Mouse (Mus musculus) large intestine, adult 2 months (tissue): Measurements from ENCODE around the gene Sox13. TPM values are rescaled to one million over a fixed set of nuclear protein-coding genes. Genes with fewer than 3 reads are reported as not detected.

Source experiments
- DNase-seq: peaks from one replicate; pipeline ENCODE4 v3.0.0-alpha.2; 2012; ENCODE audit warnings: low read depth, low spot score
- WGBS: fragments of 180-500 bp; shearing (Covaris S2); methylation state at CpG from one replicate; pipeline ENCODE4 v1.1.7; 2018; 5-methylcytosine and 5-hydroxymethylcytosine counted together
- polyA plus RNA-seq: library from polyadenylated mRNA; depleted of rRNA; stranded (reverse); fragments of >200 nt; gene quantifications from 2 replicates; pipeline ENCODE4 v1.2.3, GENCODE M21; 2012; rRNA removed

Gene Sox13
- 52.1 and 79.5 TPM in 2 replicates for polyA plus RNA-seq

GRCm38 (mm10) chr1:133423543-133424480, at the start of gene Sox13:
Gene Sox13 (minus strand): TSS chr1:133424377.
- 1% methylated on average over 113 of the region's 128 CpGs for WGBS
- DNase-seq = no peak

- DNase-seq = no peak
- WGBS = 24% methylated on average over 2 of the region's 2 CpGs
These were observed 47.4 kb upstream of the Sox13 start for GRCm38 (mm10) chr1:133471556-133471955.

GRCm38 (mm10) chr1:133471086-133471485, 46.9 kb upstream of the Sox13 start:
- DNase-seq = no peak
- WGBS = 56% methylated on average over 7 of the region's 7 CpGs

- no peak for DNase-seq
- WGBS = 72% methylated on average over 10 of the region's 10 CpGs
These were observed 46.3 kb upstream of the Sox13 start for GRCm38 (mm10) chr1:133470242-133471025.

DNA sequence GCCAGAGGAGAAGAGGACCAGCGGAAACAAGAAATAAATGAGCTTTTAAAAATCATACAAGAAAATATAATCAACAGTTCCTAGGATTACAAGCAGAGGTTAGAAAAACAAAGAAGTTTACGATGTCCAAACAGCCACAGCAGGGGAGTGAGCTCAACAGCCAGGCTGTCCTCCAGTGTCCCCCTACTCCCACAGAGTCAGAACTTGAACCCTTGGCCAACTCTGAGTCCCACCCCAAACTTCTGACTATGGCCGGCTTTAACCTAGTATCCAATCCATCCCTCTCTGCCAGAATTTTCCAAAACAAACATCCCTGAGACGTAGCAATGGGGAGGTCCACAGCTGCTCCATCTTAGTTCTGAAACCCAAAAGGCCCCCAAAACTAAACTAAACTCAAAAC, 45.0 kb upstream of the Sox13 start:
- no peak for DNase-seq
- WGBS = 47% methylated on average over 4 of the region's 4 CpGs

- WGBS = 44% methylated on average over 6 of the region's 6 CpGs
- DNase-seq = no peak
These were observed 44.6 kb upstream of the Sox13 start for GRCm38 (mm10) chr1:133468751-133469150.

DNA sequence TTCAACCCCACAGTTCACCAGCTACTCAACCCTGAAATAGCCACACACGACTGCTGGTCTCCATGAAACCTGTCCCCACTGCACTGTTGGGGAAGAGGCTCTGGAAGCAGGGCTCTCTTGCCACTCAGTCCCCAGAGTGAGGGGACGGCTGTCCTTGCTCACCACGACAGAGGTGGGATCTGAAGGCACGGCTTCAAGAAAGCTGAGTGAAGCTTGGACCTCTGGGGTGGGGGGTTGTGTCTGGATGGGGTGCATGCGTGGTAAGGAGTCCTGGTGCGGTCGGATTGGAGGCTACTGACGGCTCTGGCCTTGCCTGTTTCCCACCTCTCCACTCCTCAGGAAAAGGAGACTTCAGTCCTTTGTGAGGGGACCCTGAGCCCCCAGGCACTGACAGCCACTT, 43.7 kb upstream of the Sox13 start:
- 90% methylated on average over 8 of the region's 8 CpGs for WGBS
- no peak for DNase-seq

GRCm38 (mm10) chr1:133463138-133463537, 39.0 kb upstream of the Sox13 start:
- WGBS = 32% methylated on average over 5 of the region's 5 CpGs
- DNase-seq = no peak

DNA sequence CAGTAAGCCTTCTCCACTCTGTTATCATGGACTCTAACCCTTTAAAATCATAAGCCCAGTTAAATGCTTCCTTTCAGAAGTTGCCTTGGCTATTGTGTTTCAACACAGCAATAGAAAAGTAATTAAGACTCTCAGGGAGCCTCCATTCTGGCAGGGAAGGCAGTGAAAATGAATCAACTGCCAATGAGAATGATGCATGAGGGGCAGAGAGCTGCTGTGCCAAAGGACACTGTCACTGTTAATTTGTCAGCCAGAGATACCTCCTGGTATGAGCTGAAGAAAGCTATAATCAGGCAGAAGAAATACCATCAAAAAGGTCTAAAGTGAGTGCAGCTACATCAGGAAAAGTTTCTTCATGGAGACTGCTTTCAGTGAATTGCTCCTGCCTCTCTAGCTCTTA, 36.8 kb upstream of the Sox13 start:
- no peak for DNase-seq

DNA sequence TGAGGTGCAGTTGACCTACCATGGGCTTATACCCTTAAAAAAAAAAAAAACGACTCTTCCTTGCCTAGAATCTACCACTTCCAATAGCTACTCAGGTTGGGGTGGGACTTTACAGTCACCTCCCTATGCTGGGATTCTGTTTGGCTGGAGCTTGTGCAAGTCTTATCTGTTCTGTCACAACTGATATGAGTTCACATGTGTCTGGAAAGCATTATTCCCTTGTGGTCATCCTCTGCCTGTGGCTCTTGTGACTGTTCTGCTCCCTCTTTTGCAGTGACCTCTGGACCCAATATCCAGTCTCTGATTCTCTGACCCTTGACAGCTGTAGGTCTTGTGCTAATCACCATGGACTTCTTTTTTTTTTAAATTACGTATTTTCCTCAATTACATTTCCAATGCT, 31.9 kb upstream of the Sox13 start:
- no peak for DNase-seq
- 55% methylated on average over 2 of the region's 2 CpGs for WGBS

- WGBS = 36% methylated on average over 10 of the region's 10 CpGs
- DNase-seq = no peak
These were observed 28.5 kb upstream of the Sox13 start for GRCm38 (mm10) chr1:133452564-133453165.

GRCm38 (mm10) chr1:133451869-133452563, 27.8 kb upstream of the Sox13 start:
- no peak for DNase-seq
- WGBS = 56% methylated on average over 13 of the region's 13 CpGs

DNA sequence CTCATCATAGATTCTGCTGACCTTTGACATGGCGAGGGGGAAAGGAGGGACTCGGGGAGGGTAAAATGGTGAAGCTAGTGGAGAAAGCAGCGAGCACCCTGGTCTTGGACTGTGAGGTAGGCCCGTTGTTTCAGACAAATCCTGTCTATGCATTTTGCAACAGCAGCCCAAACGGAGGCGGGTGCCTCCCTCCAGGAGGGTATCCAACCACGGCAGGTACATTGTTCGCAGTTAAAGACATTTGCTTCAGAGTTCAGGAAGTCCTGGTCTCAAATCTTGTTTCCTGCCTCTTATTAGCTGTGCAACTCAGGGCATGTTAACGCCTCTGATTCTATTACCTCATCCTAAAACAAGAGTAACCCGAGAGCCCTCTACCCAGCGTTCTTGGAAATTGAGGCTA, 26.8 kb upstream of the Sox13 start:
- no peak for DNase-seq
- WGBS = 80% methylated on average over 11 of the region's 11 CpGs

GRCm38 (mm10) chr1:133448351-133448931, 24.3 kb upstream of the Sox13 start:
- 19% methylated on average over 14 of the region's 14 CpGs for WGBS
- no peak for DNase-seq

DNA sequence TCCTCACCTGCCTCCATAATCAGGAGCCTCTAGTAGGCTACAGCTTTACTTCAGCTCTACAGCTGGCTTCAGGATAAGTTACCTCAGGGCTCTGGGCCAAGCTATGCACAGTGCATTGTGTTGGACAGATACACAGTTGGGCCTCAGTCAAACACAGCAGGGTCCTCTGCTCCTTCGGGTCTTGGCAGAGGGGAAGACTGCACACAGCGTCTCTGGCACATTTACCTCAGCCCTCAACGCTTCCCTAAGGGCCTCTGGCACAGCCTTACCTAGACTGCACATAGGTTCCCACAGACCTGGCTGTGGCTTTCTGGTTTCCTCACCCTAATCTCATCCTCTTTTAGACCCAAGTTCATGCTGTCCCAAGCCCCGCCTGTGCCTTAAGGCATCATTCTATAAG, 22.1 kb upstream of the Sox13 start:
- WGBS = 81% methylated on average over 4 of the region's 4 CpGs
- no peak for DNase-seq

- WGBS = 83% methylated on average over 8 of the region's 8 CpGs
- DNase-seq = no peak
These were observed 20.1 kb upstream of the Sox13 start for GRCm38 (mm10) chr1:133444315-133444714.

GRCm38 (mm10) chr1:133437916-133438683, 13.9 kb upstream of the Sox13 start:
- DNase-seq = no peak
- WGBS = 23% methylated on average over 14 of the region's 14 CpGs

DNA sequence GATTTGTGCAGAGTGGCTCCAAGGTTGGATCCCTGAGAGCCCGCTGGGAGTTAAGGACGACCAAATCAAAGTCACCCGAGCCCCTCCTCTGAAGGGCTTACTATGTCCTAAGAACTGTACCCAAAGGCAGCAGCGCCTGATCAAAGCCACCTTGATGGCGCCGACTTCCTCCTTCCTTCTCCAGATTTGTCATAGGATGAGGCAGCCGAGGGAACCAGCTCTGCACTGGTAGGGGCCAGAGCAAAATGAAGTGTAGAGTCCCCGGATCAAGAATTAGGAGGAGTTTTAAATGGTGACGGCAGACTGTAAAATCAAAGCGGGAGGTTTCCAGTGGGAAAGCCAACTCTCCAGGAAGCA, 10.6 kb upstream of the Sox13 start:
- DNase-seq = no peak
- 17% methylated on average over 10 of the region's 10 CpGs for WGBS
